16 mouse cellular contexts compared by ENCODE assay signal in genomic region chr17:47450239-47450638, GRCm38 (mm10). TPM values are rescaled to one million over a fixed set of nuclear protein-coding genes. Genes with fewer than 3 reads are reported as not detected.
DNase-seq lines count a peak whose midpoint lies in the region; ATAC-seq lines count a peak whose summit lies in the region.
"Had no signal": no experiment of that assay in that cellular context is flagged by ENCODE, and none has a peak within 500 bp of the region (broad histone marks: within the 10 kb centered on the region; RNA-seq: fewer than 3 reads in every experiment).

No protein-coding gene starts in this region.

- H3K4me2 ChIP-seq in forebrain, embryonic 15.5 days (replicated peaks) = no peak overlapping the region
- no peak overlapping the region for H3K4me2 ChIP-seq in kidney, embryonic 15.5 days
- H3K4me2 ChIP-seq in limb, embryonic 13.5 days (replicated peaks) = no peak overlapping the region
- H3K4me2 ChIP-seq in forebrain, embryonic 16.5 days (ENCODE audit: low read length) = no peak overlapping the region
- H3K4me2 ChIP-seq: hindbrain, embryonic 14.5 days; midbrain, embryonic 11.5 days had no signal

- H3K27me3 ChIP-seq in forebrain, embryonic 10.5 days (ENCODE audit: poor library complexity, severe bottlenecking) = no peaks in the 10 kb centered on the region; the same call in 1 of the 2 replicates
- no peaks in the 10 kb centered on the region for H3K27me3 ChIP-seq in forebrain, embryonic 15.5 days
- no peaks in the 10 kb centered on the region for H3K27me3 ChIP-seq in kidney, embryonic 15.5 days
- H3K27me3 ChIP-seq in limb, embryonic 13.5 days = no peaks in the 10 kb centered on the region
- no peaks in the 10 kb centered on the region for H3K27me3 ChIP-seq in forebrain, embryonic 16.5 days (replicated peaks; ENCODE audit: control insufficient read depth, insufficient read depth, low read length)

- DNase-seq in forebrain, embryonic 10.5 days (ENCODE audit: extremely low spot score, low spot score) = no peak
- DNase-seq in kidney, adult 11 months = no peak
- DNase-seq in ZHBTc4 (ENCODE audit: low read depth, low spot score) = peak; percentile 69
- DNase-seq: adrenal gland, adult 2 months; cerebellum, postnatal 14 days; left cerebral cortex, postnatal 4 days; lung, adult 2 months; retina, postnatal 1 day; thymus, postnatal 14 days had no signal

- 45% methylated on average over 7 of the region's 7 CpGs for WGBS in forebrain, embryonic 10.5 days
- 42% methylated on average over 7 of the region's 7 CpGs for WGBS in forebrain, embryonic 15.5 days
- WGBS in kidney, embryonic 15.5 days = 22% methylated on average over 7 of the region's 7 CpGs
- 26% methylated on average over 7 of the region's 7 CpGs for WGBS in limb, embryonic 13.5 days
- WGBS in forebrain, embryonic 16.5 days = 47% methylated on average over 7 of the region's 7 CpGs

- no peaks in the 10 kb centered on the region for H3K36me3 ChIP-seq in forebrain, embryonic 10.5 days (replicated peaks)
- no peaks in the 10 kb centered on the region for H3K36me3 ChIP-seq in forebrain, embryonic 15.5 days
- no peaks in the 10 kb centered on the region for H3K36me3 ChIP-seq in kidney, embryonic 15.5 days
- H3K36me3 ChIP-seq in limb, embryonic 13.5 days = no peaks in the 10 kb centered on the region
- no peaks in the 10 kb centered on the region for H3K36me3 ChIP-seq in forebrain, embryonic 16.5 days (ENCODE audit: control insufficient read depth, insufficient read depth)

- no peak overlapping the region for H3K9ac ChIP-seq in forebrain, embryonic 15.5 days (replicated peaks)
- H3K9ac ChIP-seq in kidney, embryonic 15.5 days = no peak overlapping the region
- no peak overlapping the region for H3K9ac ChIP-seq in limb, embryonic 13.5 days
- no peak overlapping the region for H3K9ac ChIP-seq in forebrain, embryonic 16.5 days (replicated peaks; ENCODE audit: low read depth, low read length)
- H3K9ac ChIP-seq: hindbrain, embryonic 14.5 days had no signal

- peak overlapping the region; percentile 16; the same call in 1 of the 2 replicates for H3K27ac ChIP-seq in forebrain, embryonic 10.5 days
- H3K27ac ChIP-seq in forebrain, embryonic 15.5 days (replicated peaks) = no peak overlapping the region
- peak overlapping the region; percentile 81 for H3K27ac ChIP-seq in kidney, embryonic 15.5 days
- no peak overlapping the region for H3K27ac ChIP-seq in limb, embryonic 13.5 days
- H3K27ac ChIP-seq in forebrain, embryonic 16.5 days (ENCODE audit: low read length) = no peak overlapping the region
- H3K27ac ChIP-seq: hindbrain, embryonic 14.5 days had no signal

- no peak for ATAC-seq in forebrain, embryonic 15.5 days (replicated peaks)
- peak; percentile 40; the same call in 1 of the 2 replicates for ATAC-seq in kidney, embryonic 15.5 days (replicated peaks; ENCODE audit: low FRiP score)
- ATAC-seq in limb, embryonic 13.5 days (ENCODE audit: low FRiP score, low read depth) = peak; percentile 80
- no peak for ATAC-seq in granulocyte monocyte progenitor cell, adult 5-6 weeks (replicated peaks; ENCODE audit: poor library complexity, severe bottlenecking)
- ATAC-seq in forebrain, embryonic 16.5 days = no peak

- H3K4me3 ChIP-seq in forebrain, embryonic 10.5 days = no peak overlapping the region
- no peak overlapping the region for H3K4me3 ChIP-seq in forebrain, embryonic 15.5 days
- H3K4me3 ChIP-seq in kidney, embryonic 15.5 days (replicated peaks) = no peak overlapping the region
- no peak overlapping the region for H3K4me3 ChIP-seq in limb, embryonic 13.5 days
- no peak overlapping the region for H3K4me3 ChIP-seq in forebrain, embryonic 16.5 days (replicated peaks; ENCODE audit: low read length)

- H3K9me3 ChIP-seq in forebrain, embryonic 10.5 days = no peaks in the 10 kb centered on the region
- no peaks in the 10 kb centered on the region for H3K9me3 ChIP-seq in forebrain, embryonic 15.5 days
- no peaks in the 10 kb centered on the region for H3K9me3 ChIP-seq in kidney, embryonic 15.5 days (replicated peaks)
- no peaks in the 10 kb centered on the region for H3K9me3 ChIP-seq in limb, embryonic 13.5 days
- H3K9me3 ChIP-seq in forebrain, embryonic 16.5 days (ENCODE audit: control insufficient read depth, low read length) = no peaks in the 10 kb centered on the region

- peaks cover 31% of the 10 kb centered on the region for H3K4me1 ChIP-seq in forebrain, embryonic 10.5 days
- no peaks in the 10 kb centered on the region for H3K4me1 ChIP-seq in forebrain, embryonic 15.5 days
- peaks cover 78% of the 10 kb centered on the region for H3K4me1 ChIP-seq in kidney, embryonic 15.5 days
- H3K4me1 ChIP-seq in limb, embryonic 13.5 days = peaks cover 32% of the 10 kb centered on the region
- no peaks in the 10 kb centered on the region for H3K4me1 ChIP-seq in forebrain, embryonic 16.5 days (replicated peaks; ENCODE audit: control insufficient read depth, insufficient read depth, low read length)

RNA-seq across cellular contexts. Expression of gene 1700001C19Rik, which starts 13.1 kb away (rescaled TPM):
- polyA plus RNA-seq in forebrain, embryonic 10.5 days (2016; fragmentation: Nextera tagmentation; extraction: Ambion mirVana) = 0.27 TPM in 1 of 2 replicates, not detected in the other
- polyA plus RNA-seq in forebrain, embryonic 15.5 days (2015; fragmentation: Nextera tagmentation; extraction: Ambion mirVana) = 0.51 and 0.64 TPM in 2 replicates
- polyA plus RNA-seq in kidney, embryonic 15.5 days (2015; fragmentation: Nextera tagmentation; extraction: Ambion mirVana) = 0.26 and 0.46 TPM in 2 replicates
- polyA plus RNA-seq in limb, embryonic 13.5 days (2015; fragmentation: Nextera tagmentation; extraction: Ambion mirVana) = 0.24 TPM in 1 of 2 replicates, not detected in the other
- not detected in 2 replicates for total RNA-seq in granulocyte monocyte progenitor cell, adult 5-6 weeks (2014; fragmentation: Nextera tagmentation)
- total RNA-seq in granulocyte monocyte progenitor cell, adult 5-6 weeks (2017) = 1.9 TPM in 1 of 2 replicates, not detected in the other
- polyA plus RNA-seq in forebrain, embryonic 16.5 days (2015; fragmentation: Nextera tagmentation; extraction: Ambion mirVana) = 0.55 and 0.86 TPM in 2 replicates
- total RNA-seq: adrenal gland, adult 2 months; left cerebral cortex, postnatal 4 days had no signal

RNA-seq across cellular contexts. Expression of gene AI661453, which starts 13.8 kb away (rescaled TPM):
- 0.22 and 0.37 TPM in 2 replicates for polyA plus RNA-seq in forebrain, embryonic 10.5 days (2016; fragmentation: Nextera tagmentation; extraction: Ambion mirVana)
- polyA plus RNA-seq in forebrain, embryonic 15.5 days (2015; fragmentation: Nextera tagmentation; extraction: Ambion mirVana) = 0.19 and 0.20 TPM in 2 replicates
- 1.7 and 2.1 TPM in 2 replicates for polyA plus RNA-seq in kidney, embryonic 15.5 days (2015; fragmentation: Nextera tagmentation; extraction: Ambion mirVana)
- polyA plus RNA-seq in limb, embryonic 13.5 days (2015; fragmentation: Nextera tagmentation; extraction: Ambion mirVana) = 0.66 and 0.99 TPM in 2 replicates
- total RNA-seq in granulocyte monocyte progenitor cell, adult 5-6 weeks (2014; fragmentation: Nextera tagmentation) = 1.8 and 4.3 TPM in 2 replicates
- total RNA-seq in granulocyte monocyte progenitor cell, adult 5-6 weeks (2017) = 0.34 and 0.62 TPM in 2 replicates
- polyA plus RNA-seq in forebrain, embryonic 16.5 days (2015; fragmentation: Nextera tagmentation; extraction: Ambion mirVana) = 0.19 and 0.22 TPM in 2 replicates

RNA-seq across cellular contexts. Expression of gene Guca1a, which starts 49.9 kb away (rescaled TPM):
- polyA plus RNA-seq in forebrain, embryonic 10.5 days (2016; fragmentation: Nextera tagmentation; extraction: Ambion mirVana) = 0.99 and 1.7 TPM in 2 replicates
- polyA plus RNA-seq in forebrain, embryonic 15.5 days (2015; fragmentation: Nextera tagmentation; extraction: Ambion mirVana) = 0.22 and 0.33 TPM in 2 replicates
- 1.6 and 2.6 TPM in 2 replicates for polyA plus RNA-seq in kidney, embryonic 15.5 days (2015; fragmentation: Nextera tagmentation; extraction: Ambion mirVana)
- polyA plus RNA-seq in limb, embryonic 13.5 days (2015; fragmentation: Nextera tagmentation; extraction: Ambion mirVana) = 1.8 and 2.7 TPM in 2 replicates
- total RNA-seq in granulocyte monocyte progenitor cell, adult 5-6 weeks (2014; fragmentation: Nextera tagmentation) = 5.3 and 6.4 TPM in 2 replicates
- 6.3 and 6.7 TPM in 2 replicates for total RNA-seq in granulocyte monocyte progenitor cell, adult 5-6 weeks (2017)
- polyA plus RNA-seq in forebrain, embryonic 16.5 days (2015; fragmentation: Nextera tagmentation; extraction: Ambion mirVana) = 0.67 TPM in 1 of 2 replicates, not detected in the other

RNA-seq across cellular contexts. Expression of gene Taf8, which starts 51.9 kb away (rescaled TPM):
- polyA plus RNA-seq in forebrain, embryonic 10.5 days (2016; fragmentation: Nextera tagmentation; extraction: Ambion mirVana) = 32.5 and 33.3 TPM in 2 replicates
- polyA plus RNA-seq in forebrain, embryonic 15.5 days (2015; fragmentation: Nextera tagmentation; extraction: Ambion mirVana) = 25.2 and 26.2 TPM in 2 replicates
- 32.2 and 37.0 TPM in 2 replicates for polyA plus RNA-seq in kidney, embryonic 15.5 days (2015; fragmentation: Nextera tagmentation; extraction: Ambion mirVana)
- polyA plus RNA-seq in limb, embryonic 13.5 days (2015; fragmentation: Nextera tagmentation; extraction: Ambion mirVana) = 34.6 and 34.9 TPM in 2 replicates
- 13.9 and 23.8 TPM in 2 replicates for total RNA-seq in granulocyte monocyte progenitor cell, adult 5-6 weeks (2014; fragmentation: Nextera tagmentation)
- 34.7 and 40.9 TPM in 2 replicates for total RNA-seq in granulocyte monocyte progenitor cell, adult 5-6 weeks (2017)
- 24.9 and 25.7 TPM in 2 replicates for polyA plus RNA-seq in forebrain, embryonic 16.5 days (2015; fragmentation: Nextera tagmentation; extraction: Ambion mirVana)

RNA-seq across cellular contexts. Expression of gene Ccnd3, which starts 54.6 kb away (rescaled TPM):
- 296 and 313 TPM in 2 replicates for polyA plus RNA-seq in forebrain, embryonic 10.5 days (2016; fragmentation: Nextera tagmentation; extraction: Ambion mirVana)
- polyA plus RNA-seq in forebrain, embryonic 15.5 days (2015; fragmentation: Nextera tagmentation; extraction: Ambion mirVana) = 59.8 and 64.4 TPM in 2 replicates
- polyA plus RNA-seq in kidney, embryonic 15.5 days (2015; fragmentation: Nextera tagmentation; extraction: Ambion mirVana) = 272 and 294 TPM in 2 replicates
- polyA plus RNA-seq in limb, embryonic 13.5 days (2015; fragmentation: Nextera tagmentation; extraction: Ambion mirVana) = 392 and 402 TPM in 2 replicates
- 99.8 and 128 TPM in 2 replicates for total RNA-seq in granulocyte monocyte progenitor cell, adult 5-6 weeks (2014; fragmentation: Nextera tagmentation)
- 35.5 and 35.9 TPM in 2 replicates for total RNA-seq in granulocyte monocyte progenitor cell, adult 5-6 weeks (2017)
- 58.5 and 66.0 TPM in 2 replicates for polyA plus RNA-seq in forebrain, embryonic 16.5 days (2015; fragmentation: Nextera tagmentation; extraction: Ambion mirVana)

Comparison
In these comparisons a context has a peak if more than half of its experiments do, and no peak if none do; other contexts are left out.
1. H3K27ac ChIP-seq: peak in forebrain, embryonic 10.5 days (single experiment) and kidney, embryonic 15.5 days (single experiment); none in forebrain, embryonic 15.5 days (single experiment), limb, embryonic 13.5 days (single experiment) and forebrain, embryonic 16.5 days (single experiment).
2. ATAC-seq: peak in kidney, embryonic 15.5 days (single experiment) and limb, embryonic 13.5 days (single experiment); none in forebrain, embryonic 15.5 days (single experiment), granulocyte monocyte progenitor cell, adult 5-6 weeks (single experiment) and forebrain, embryonic 16.5 days (single experiment).